Mouse (Mus musculus) olfactory bulb, adult 2 months (tissue): Measurements from ENCODE around the gene Pbrm1.

ENCODE experiments used
- CTCF ChIP-seq: fragments of 200-500 bp; IDR thresholded peaks from 2 replicates; pipeline ENCODE4 v1.5.1; 2012; ENCODE audit warnings: low read depth, mild to moderate bottlenecking, low read length, moderate library complexity; ENCODE audit not compliant: insufficient read depth
- POLR2A ChIP-seq: fragments of 200-500 bp; IDR thresholded peaks from 2 replicates; pipeline ENCODE4 v1.6.1; 2012; ENCODE audit warnings: mild to moderate bottlenecking, low read depth, low read length, moderate library complexity; ENCODE audit not compliant: insufficient read depth

DNA sequence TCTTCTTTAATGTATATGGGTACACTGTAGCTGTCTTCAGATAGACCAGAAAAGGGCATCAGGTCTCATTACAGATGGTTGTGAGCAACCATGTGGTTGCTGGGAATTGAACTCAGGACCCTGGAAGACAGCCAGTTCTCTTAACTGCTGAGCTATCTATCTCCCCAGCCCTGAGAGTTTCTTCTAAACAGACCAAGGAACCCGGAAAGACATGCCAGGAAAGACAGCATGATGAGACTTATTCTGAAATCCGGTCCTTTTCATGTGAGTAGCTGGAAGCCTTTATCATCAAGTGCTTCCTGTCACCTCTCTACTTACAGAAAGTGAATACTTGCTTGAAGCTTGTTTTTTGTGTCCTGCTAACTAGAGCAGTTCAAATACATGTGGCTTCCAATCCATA, 14.4 kb upstream of the Pbrm1 start:
- TF ChIP-seq CTCF = no peak
- TF ChIP-seq POLR2A = no peak
